Mouse (Mus musculus) heart, postnatal 10 days (tissue): ENCODE results near the gene Elob. TPM values are rescaled to one million over a fixed set of nuclear protein-coding genes. Genes with fewer than 3 reads are reported as not detected.
A peak's percentile ranks its signal among the peaks of the same experiment; 100 is the strongest.

Experiments used
- DNase-seq, 2 experiments: peaks; one replicate each; pipeline ENCODE4 v3.0.0; 2021
- intact Hi-C: fragments of 180-260 bp; cut with DNase I; formaldehyde crosslinking; loops from one replicate; pipeline ENCODE4 v1.15.1; 2025
- microRNA-seq, 2 experiments: library from miRNA; unstranded; fragments of <30 nt; microRNA quantifications; one replicate each; pipeline ENCODE4 v1.2.0; 2022
- total RNA-seq, 2 experiments: library from RNA; stranded (reverse); gene quantifications; 2 replicates each; pipeline ENCODE4 v1.2.3; 2021

Gene Elob
- total RNA-seq, 2 experiments from 2014 or later, result 379 to 407 TPM

DNA sequence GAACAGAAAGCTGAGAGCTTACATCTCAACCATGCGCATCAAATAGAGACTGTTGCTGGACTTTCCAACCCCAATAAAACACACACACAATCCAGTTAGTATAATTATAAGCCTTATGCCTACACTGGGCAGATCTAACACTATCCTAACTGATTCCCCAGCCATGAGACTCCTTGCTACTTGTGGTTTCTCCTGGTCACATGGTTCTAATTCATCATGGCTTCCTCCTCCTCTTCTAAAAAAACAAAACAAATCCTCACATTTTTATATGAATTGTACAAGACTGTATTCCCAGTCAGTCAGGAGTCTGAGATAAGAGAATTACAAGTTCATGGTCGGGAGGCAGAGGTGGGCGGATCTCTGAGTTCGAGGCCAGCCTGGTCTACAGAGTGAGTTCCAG is 40.0 kb downstream of the Elob start:
- no peak for DNase-seq
- intact Hi-C loops, result no loop called here

DNA sequence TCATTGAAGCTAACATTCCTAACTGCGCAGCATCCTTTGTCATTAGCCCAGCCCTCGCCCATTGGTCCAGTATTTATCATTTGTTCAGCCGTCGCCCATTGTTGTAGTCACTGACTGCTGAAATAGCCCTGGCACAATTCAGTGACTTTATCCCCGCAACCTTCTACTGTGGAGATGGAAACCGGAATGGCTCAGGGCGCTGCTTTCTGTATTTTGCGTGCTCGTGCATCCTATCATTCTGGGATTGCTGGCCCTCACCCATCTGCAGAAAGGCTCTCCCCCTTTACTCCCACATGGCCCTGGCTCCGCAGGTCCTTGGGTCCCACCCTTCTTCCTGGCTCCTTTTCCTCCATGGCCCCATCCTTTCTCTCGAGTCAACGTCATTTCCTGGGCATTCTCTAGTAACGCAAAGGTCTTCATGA is 42.4 kb downstream of the Elob start:
- intact Hi-C loops, result no loop called here
- no peak for DNase-seq

- DNase-seq, result peak; percentile 60 to 76
- intact Hi-C loops, result no loop called here
Measured at GRCm38 (mm10) chr17:23785561-23786471, 43.1 kb downstream of the Elob start, which contains the start of gene Flywch2. TSS of gene Flywch2 (minus strand) at chr17:23786081.

DNA sequence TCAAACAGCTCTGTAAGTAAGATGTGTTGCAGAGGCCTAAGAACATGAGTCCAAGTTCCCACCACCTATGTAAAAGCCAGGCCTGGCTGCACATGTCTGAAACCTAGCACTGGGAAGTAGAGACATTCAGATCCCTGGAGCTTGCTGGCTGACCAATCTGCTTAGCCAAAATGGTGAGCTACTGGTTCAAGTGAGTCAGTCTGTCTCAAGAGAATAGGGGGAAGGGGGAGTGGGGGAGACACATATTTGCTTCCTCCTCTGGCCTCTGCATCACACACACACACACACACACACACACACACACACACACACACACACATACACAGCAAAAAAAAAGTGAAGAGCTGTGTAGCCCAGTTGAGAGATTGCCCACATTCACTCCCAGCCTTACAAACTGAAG is 45.6 kb downstream of the Elob start:
- DNase-seq, result no peak
- intact Hi-C loops, result no loop called here

DNA sequence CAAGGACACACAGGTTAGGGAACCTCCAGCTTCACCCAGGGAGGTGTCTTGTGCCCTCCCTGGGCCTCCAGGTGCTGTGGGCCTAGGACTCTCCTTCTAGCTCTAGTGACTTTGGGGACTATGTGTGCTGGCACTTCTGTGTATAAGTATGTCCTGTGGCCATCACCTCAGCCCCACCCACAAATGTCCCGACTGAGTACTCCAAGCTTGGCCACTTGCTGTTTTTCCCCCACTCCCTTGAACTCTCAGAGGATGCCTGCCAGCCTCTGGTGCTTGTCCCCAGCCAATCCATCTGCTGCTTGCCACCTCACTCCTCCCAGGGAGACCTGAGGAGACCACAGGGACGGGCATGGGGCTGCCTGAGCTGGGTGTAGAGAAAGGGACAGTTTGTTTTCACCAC is 50.5 kb downstream of the Elob start:
- DNase-seq, result no peak
- intact Hi-C loops, result no loop called here

- intact Hi-C loops, result no loop called here
- DNase-seq, result no peak
Measured at GRCm38 (mm10) chr17:23777141-23777540, 51.8 kb downstream of the Elob start.

DNA sequence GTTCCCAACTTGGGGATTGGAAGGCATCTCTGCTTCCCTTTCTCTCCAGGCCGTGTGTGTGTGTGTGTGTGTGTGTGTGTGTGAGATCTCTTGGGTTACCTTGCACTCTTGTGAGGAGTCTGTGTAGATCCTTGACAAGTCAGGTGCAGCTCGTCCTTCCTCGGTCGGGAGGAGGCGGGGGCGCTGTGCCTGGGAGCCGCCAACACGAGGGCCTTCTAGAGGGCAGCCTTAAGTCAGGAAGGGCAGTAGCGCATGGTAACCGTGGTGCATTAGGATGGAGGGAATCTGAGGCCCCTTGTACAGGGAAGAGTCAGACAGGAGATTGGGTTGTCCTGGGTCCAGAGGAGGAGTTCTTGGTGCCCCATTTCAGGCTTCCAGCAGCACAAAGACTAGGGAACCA is 52.7 kb downstream of the Elob start:
- intact Hi-C loops, result no loop called here
- no peak for DNase-seq

Small RNA genes within 50 kb of the gene (microRNA-seq; reads per million reads assigned to microRNA genes)
- gene Mir5125, result 0.95 to 1.7 reads per million in 2 experiments

Other genes starting within 250 kb of the Elob start
- 10 to 100 TPM in 1 of 2 experiments, 1 to 10 TPM in 1; 8.5 to 10.0 TPM for gene Zfp13, start 229.6 kb downstream of the Elob start, total RNA-seq
- not detected for gene Zscan10, start 228.3 kb downstream of the Elob start, total RNA-seq
- gene Mmp25, start 183.9 kb downstream of the Elob start, total RNA-seq, result under 1 TPM; 0.55 to 0.69 TPM
- gene Bicdl2, start 168.6 kb downstream of the Elob start, total RNA-seq, result not detected
- gene Hcfc1r1, start 155.5 kb downstream of the Elob start, total RNA-seq, result 100 to 1,000 TPM; 218 to 220 TPM
- 10 to 100 TPM; 21.0 to 21.1 TPM for gene Thoc6, start 155.3 kb downstream of the Elob start, total RNA-seq
- gene Tnfrsf12a, start 151.7 kb downstream of the Elob start, total RNA-seq, result 100 to 1,000 TPM; 138 to 142 TPM
- not detected for gene Cldn6, start 149.9 kb downstream of the Elob start, total RNA-seq
- gene Cldn9, start 145.1 kb downstream of the Elob start, total RNA-seq, result not detected
- not detected for gene 1520401A03Rik, start 106.4 kb downstream of the Elob start, total RNA-seq
- gene Pkmyt1, start 102.8 kb downstream of the Elob start, total RNA-seq, result 1 to 10 TPM; 7.7 to 9.3 TPM
- 10 to 100 TPM; 17.5 to 22.0 TPM for gene Paqr4, start 88.3 kb downstream of the Elob start, total RNA-seq
- not detected for gene Kremen2, start 83.3 kb downstream of the Elob start, total RNA-seq
- gene Flywch1, start 57.5 kb downstream of the Elob start, total RNA-seq, result 10 to 100 TPM; 31.2 to 32.1 TPM
- 1 to 10 TPM; 2.3 to 2.4 TPM for gene Flywch2, start 43.1 kb downstream of the Elob start, total RNA-seq
- 100 to 1,000 TPM; 230 to 231 TPM for gene Srrm2, start 38.6 kb downstream of the Elob start, total RNA-seq
- gene Prss33, start 6.9 kb upstream of the Elob start, total RNA-seq, result not detected
- gene Prss32, start 14.7 kb upstream of the Elob start, total RNA-seq, result not detected
- not detected for gene Prss41, start 15.0 kb upstream of the Elob start, total RNA-seq
- not detected for gene Prss21, start 38.9 kb upstream of the Elob start, total RNA-seq
- not detected for gene Dcpp1, start 51.7 kb upstream of the Elob start, total RNA-seq
- not detected for gene Dcpp2, start 51.7 kb upstream of the Elob start, total RNA-seq
- not detected for gene Dcpp3, start 88.3 kb upstream of the Elob start, total RNA-seq
- not detected for gene Sbp, start 112.5 kb upstream of the Elob start, total RNA-seq
- gene Sbpl, start 126.1 kb upstream of the Elob start, total RNA-seq, result not detected
- not detected for gene Prss30, start 151.4 kb upstream of the Elob start, total RNA-seq
- not detected for gene Prss22, start 169.0 kb upstream of the Elob start, total RNA-seq
- gene Prss27, start 209.0 kb upstream of the Elob start, total RNA-seq, result not detected
- gene Kctd5, start 244.3 kb upstream of the Elob start, total RNA-seq, result 10 to 100 TPM; 19.5 to 20.8 TPM